Mouse (Mus musculus): ENCODE data around the gene Dennd1c. TPM values are rescaled to one million over a fixed set of nuclear protein-coding genes. Genes with fewer than 3 reads are reported as not detected.

Gene Dennd1c
- total RNA-seq, 2 experiments from 2014 or later: 1.8 to 33.4 TPM

- ATAC-seq (replicated peaks; ENCODE audit: low FRiP score, low TSS enrichment, poor library complexity, severe bottlenecking): no peak
These were observed 19.3 kb downstream of the Dennd1c start, which contains the start of gene Crb3 for GRCm38 (mm10) chr17:57058891-57059485. TSS of gene Crb3 (plus strand) at chr17:57059105.

GRCm38 (mm10) chr17:57056246-57056645 lies 22.1 kb downstream of the Dennd1c start:
- no peak for ATAC-seq (replicated peaks; ENCODE audit: low FRiP score, low TSS enrichment, poor library complexity, severe bottlenecking)

DNA sequence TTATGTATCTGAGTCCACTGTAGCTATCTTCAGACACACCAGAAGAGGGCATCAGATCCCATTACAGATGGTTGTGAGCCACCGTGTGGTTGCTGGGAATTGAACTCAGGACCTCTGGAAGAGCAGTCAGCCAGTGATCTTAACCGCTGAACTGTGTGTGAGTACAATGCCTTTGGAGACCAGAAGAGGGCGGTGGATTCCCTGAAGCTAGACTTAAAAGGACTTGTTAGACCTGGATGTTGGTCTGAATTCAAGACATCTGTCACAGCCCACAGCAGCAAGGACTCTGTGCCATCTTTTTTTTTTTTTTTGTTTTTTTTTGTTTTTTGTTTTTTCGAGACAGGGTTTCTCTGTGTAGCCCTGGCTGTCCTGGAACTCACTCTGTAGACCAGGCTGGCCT lies 26.6 kb downstream of the Dennd1c start:
- peak; percentile 67; the same call in 1 of the 2 replicates for ATAC-seq (replicated peaks; ENCODE audit: low FRiP score, low TSS enrichment, poor library complexity, severe bottlenecking)

DNA sequence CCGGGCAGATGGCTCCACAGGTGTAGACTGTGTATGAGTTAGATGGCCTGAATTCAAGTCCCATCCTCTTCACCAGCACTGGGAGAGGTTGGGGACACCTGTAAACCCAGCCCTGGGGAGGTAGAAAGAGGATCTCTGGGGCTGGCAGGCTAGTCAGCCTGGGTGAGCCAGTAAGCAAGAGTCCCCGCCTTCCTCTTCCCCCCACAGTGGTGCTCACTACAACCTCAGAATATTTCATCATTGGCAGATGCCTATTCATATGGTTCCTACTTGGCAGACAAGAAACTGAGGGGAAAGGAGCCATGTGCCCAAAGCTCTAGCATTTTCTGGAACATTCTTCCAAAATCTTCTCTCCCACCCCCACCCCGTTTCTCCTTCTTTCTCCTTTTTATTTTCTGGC lies 29.5 kb downstream of the Dennd1c start:
- ATAC-seq (replicated peaks; ENCODE audit: low FRiP score, low TSS enrichment, poor library complexity, severe bottlenecking): no peak

DNA sequence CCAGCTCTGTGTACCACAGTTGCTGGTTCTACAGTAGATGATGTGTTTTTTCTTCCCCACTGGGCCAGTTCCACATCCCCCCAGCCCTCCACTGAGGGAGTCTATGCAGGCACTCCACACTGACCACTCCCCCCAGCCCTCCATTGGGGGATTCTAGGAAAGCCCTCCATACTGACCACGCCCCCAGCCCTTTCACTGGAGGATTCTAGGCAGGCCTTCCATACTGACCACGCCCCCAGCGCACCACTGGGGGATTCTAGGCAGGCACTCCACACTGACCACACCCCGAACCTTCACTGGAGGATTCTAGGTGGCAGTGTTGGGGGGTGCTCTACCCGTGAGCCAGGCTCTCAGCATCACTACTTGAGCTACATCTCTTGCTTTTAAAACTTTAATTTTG lies 30.9 kb downstream of the Dennd1c start:
- peak; percentile 55 for ATAC-seq (replicated peaks; ENCODE audit: low FRiP score, low TSS enrichment, poor library complexity, severe bottlenecking)

- ATAC-seq (replicated peaks; ENCODE audit: low FRiP score, low TSS enrichment, poor library complexity, severe bottlenecking): no peak
These were observed 36.8 kb downstream of the Dennd1c start, which contains the start of gene Slc25a41 for GRCm38 (mm10) chr17:57041554-57041953. TSS of gene Slc25a41 (minus strand) at chr17:57041654.

- ATAC-seq (replicated peaks; ENCODE audit: low FRiP score, low TSS enrichment, poor library complexity, severe bottlenecking): no peak
These were observed 39.3 kb downstream of the Dennd1c start for GRCm38 (mm10) chr17:57038978-57039377.

- ATAC-seq (replicated peaks; ENCODE audit: low FRiP score, low TSS enrichment, poor library complexity, severe bottlenecking): no peak
These were observed 45.5 kb downstream of the Dennd1c start for GRCm38 (mm10) chr17:57032854-57033253.

DNA sequence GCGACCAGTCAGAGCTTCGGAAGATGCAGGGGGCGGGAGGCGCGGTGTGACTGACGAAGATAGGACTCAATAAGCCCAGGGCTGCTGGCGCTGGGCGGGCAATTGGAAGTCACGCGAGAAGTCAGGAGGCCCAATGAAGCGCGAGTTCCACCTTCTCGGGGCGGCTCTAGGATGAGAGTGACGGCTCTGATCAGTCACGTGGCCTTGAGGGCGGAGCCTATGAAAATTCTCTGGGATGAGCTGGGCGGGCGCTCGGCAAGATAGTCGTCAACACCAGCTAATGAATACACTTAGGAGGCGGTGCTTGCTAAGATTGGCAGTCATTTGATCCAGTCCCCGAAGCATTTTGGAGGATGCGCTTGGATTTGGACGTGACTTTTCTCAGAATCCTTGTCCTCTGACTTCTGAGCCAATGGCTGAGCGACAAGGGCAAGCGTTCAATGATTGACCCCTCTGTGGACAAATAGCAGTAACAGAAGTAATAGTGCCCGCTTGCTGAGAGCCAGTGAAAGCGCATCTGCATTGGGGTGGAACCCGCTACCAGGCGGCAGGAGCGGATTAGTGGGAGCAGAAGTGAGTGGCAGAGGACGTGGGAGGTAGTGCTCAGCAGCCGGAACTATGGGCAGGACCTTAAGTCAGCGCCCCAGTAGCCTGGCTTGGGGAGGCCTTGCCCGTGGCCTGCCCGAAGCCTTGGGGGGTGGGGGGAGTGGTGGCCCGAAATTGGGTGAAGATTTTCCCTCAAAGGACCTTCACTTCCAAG lies 46.5 kb downstream of the Dennd1c start:
- peak; percentile 86 for ATAC-seq (replicated peaks; ENCODE audit: low FRiP score, low TSS enrichment, poor library complexity, severe bottlenecking)

DNA sequence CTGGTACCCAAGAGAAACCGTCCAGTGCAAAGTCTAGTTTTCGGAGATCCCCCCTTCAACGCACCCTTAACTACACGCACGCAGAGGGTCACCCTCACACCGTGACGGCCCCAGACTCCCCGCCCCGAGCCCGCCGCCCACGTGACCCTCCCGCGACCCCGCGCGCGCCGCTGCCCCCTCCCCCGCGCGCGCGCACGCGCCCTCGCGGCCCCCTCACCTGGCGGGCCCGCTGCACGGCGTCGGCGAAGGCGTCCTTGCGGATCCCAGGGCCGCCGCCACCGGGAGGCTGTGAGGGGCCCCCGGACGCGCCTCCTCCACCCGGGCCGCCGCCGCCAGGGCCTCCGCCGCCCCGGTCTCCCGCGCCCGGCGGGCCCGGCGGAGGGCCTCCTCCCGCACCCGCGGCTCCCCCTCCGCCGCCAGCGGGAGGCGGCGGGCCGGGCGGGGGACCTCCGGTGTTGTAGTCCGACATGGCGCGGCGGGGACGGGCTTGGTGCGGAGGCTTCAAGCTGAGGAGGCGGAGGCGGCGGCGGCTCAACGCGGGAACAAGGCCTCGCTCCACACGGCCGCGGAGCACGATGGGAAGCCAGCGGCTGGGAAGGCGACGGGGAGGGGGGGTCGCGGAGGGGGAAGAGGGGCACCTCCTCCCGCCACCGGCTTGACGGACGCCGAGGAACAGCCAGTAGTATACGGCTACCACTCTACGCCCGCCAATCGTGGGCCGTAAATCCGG lies 47.2 kb downstream of the Dennd1c start, which contains the start of gene Khsrp:
TSS of gene Khsrp (minus strand) at position 592 of the 730 bp plus-strand sequence.
- no peak for ATAC-seq (replicated peaks; ENCODE audit: low FRiP score, low TSS enrichment, poor library complexity, severe bottlenecking)

DNA sequence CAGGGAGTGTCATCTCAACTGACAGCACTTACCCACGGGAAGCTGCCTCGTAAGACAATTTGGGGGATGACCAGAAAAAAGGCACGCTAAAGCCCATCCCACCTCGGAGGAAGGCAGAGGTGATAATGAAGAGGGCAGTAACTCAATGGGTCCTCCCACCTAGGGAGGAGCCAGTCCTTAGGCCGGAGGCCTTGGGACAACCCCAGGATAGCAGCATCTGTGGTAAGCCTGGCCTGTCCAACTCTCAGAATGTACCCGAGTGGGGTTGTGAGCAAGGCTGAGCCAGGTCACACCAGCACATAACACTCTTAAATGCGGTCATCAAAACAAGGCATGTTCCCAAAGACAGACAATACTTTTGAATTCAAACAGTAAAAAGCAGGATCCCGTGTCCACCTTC lies 48.6 kb downstream of the Dennd1c start:
- ATAC-seq (replicated peaks; ENCODE audit: low FRiP score, low TSS enrichment, poor library complexity, severe bottlenecking): peak; percentile 28

- ATAC-seq (replicated peaks; ENCODE audit: low FRiP score, low TSS enrichment, poor library complexity, severe bottlenecking): 0 out of 2 replicates have a peak, but pooled peaks have one; percentile 11
These were observed 50.8 kb downstream of the Dennd1c start for GRCm38 (mm10) chr17:57027471-57027870.

GRCm38 (mm10) chr17:57020960-57021359 lies 57.4 kb downstream of the Dennd1c start:
- peak; percentile 52 for ATAC-seq (replicated peaks; ENCODE audit: low FRiP score, low TSS enrichment, poor library complexity, severe bottlenecking)

DNA sequence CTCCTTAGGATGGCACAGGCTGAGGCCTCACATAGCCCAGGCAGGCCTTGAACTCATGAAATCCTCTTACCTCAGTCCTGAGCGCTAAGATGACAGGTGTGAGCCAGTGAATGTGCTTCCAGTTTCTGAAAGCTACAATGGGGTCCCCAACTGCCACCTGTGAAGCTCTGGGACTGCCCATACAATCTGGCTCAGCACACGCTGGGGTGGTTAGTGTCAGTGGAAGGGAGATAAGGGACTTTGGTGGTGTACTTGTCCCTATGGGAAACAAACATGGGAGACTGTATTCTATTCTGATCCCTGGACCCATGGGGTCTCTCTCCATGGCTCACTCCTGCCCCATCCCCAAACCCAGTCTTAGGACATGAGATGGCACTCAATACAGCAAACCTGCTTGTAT lies 58.6 kb downstream of the Dennd1c start:
- peak; percentile 76 for ATAC-seq (replicated peaks; ENCODE audit: low FRiP score, low TSS enrichment, poor library complexity, severe bottlenecking)

Other genes starting within 250 kb of the Dennd1c start
- 23.0 and 29.3 TPM in 2 replicates for gene Rfx2, start 247.5 kb downstream of the Dennd1c start, total RNA-seq (2014; fragmentation: Nextera tagmentation)
- 4.7 and 10.5 TPM in 2 replicates for gene Rfx2, start 247.5 kb downstream of the Dennd1c start, total RNA-seq (2017)
- not detected in 2 replicates for gene Acsbg2, start 204.1 kb downstream of the Dennd1c start, total RNA-seq (2014; fragmentation: Nextera tagmentation)
- not detected in 2 replicates for gene Acsbg2, start 204.1 kb downstream of the Dennd1c start, total RNA-seq (2017)
- gene 1700061G19Rik, start 203.0 kb downstream of the Dennd1c start, total RNA-seq (2014; fragmentation: Nextera tagmentation): not detected in 2 replicates
- not detected in 2 replicates for gene 1700061G19Rik, start 203.0 kb downstream of the Dennd1c start, total RNA-seq (2017)
- gene Mllt1, start 143.1 kb downstream of the Dennd1c start, total RNA-seq (2014; fragmentation: Nextera tagmentation): 24.1 and 33.2 TPM in 2 replicates
- gene Mllt1, start 143.1 kb downstream of the Dennd1c start, total RNA-seq (2017): 12.2 and 17.3 TPM in 2 replicates
- not detected in 2 replicates for gene Acer1, start 96.4 kb downstream of the Dennd1c start, total RNA-seq (2014; fragmentation: Nextera tagmentation)
- not detected in 2 replicates for gene Acer1, start 96.4 kb downstream of the Dennd1c start, total RNA-seq (2017)
- gene Clpp, start 88.2 kb downstream of the Dennd1c start, total RNA-seq (2014; fragmentation: Nextera tagmentation): 89.2 and 116 TPM in 2 replicates
- gene Clpp, start 88.2 kb downstream of the Dennd1c start, total RNA-seq (2017): 83.2 and 135 TPM in 2 replicates
- 25.2 and 26.4 TPM in 2 replicates for gene Alkbh7, start 81.2 kb downstream of the Dennd1c start, total RNA-seq (2014; fragmentation: Nextera tagmentation)
- 19.1 and 25.8 TPM in 2 replicates for gene Alkbh7, start 81.2 kb downstream of the Dennd1c start, total RNA-seq (2017)
- gene Pspn, start 78.5 kb downstream of the Dennd1c start, total RNA-seq (2014; fragmentation: Nextera tagmentation): not detected in 2 replicates
- gene Pspn, start 78.5 kb downstream of the Dennd1c start, total RNA-seq (2017): 4.6 TPM in 1 of 2 replicates, not detected in the other
- gene Gtf2f1, start 67.2 kb downstream of the Dennd1c start, total RNA-seq (2014; fragmentation: Nextera tagmentation): 112 and 139 TPM in 2 replicates
- 214 and 264 TPM in 2 replicates for gene Gtf2f1, start 67.2 kb downstream of the Dennd1c start, total RNA-seq (2017)
- not detected in 2 replicates for gene Gm17949, start 67.0 kb downstream of the Dennd1c start, total RNA-seq (2014; fragmentation: Nextera tagmentation)
- gene Gm17949, start 67.0 kb downstream of the Dennd1c start, total RNA-seq (2017): not detected in 2 replicates
- gene Khsrp, start 47.0 kb downstream of the Dennd1c start, total RNA-seq (2014; fragmentation: Nextera tagmentation): 211 and 252 TPM in 2 replicates
- 92.4 and 128 TPM in 2 replicates for gene Khsrp, start 47.0 kb downstream of the Dennd1c start, total RNA-seq (2017)
- not detected in 2 replicates for gene Slc25a41, start 36.9 kb downstream of the Dennd1c start, total RNA-seq (2014; fragmentation: Nextera tagmentation)
- gene Slc25a41, start 36.9 kb downstream of the Dennd1c start, total RNA-seq (2017): 0.91 TPM in 1 of 2 replicates, not detected in the other
- gene Crb3, start 19.4 kb downstream of the Dennd1c start, total RNA-seq (2014; fragmentation: Nextera tagmentation): not detected in 2 replicates
- gene Crb3, start 19.4 kb downstream of the Dennd1c start, total RNA-seq (2017): not detected in 2 replicates
- gene Slc25a23, start 18.7 kb downstream of the Dennd1c start, total RNA-seq (2014; fragmentation: Nextera tagmentation): 17.9 and 21.2 TPM in 2 replicates
- 3.0 and 6.2 TPM in 2 replicates for gene Slc25a23, start 18.7 kb downstream of the Dennd1c start, total RNA-seq (2017)
- gene Tubb4a, start 9.3 kb upstream of the Dennd1c start, total RNA-seq (2014; fragmentation: Nextera tagmentation): not detected in 2 replicates
- gene Tubb4a, start 9.3 kb upstream of the Dennd1c start, total RNA-seq (2017): 0.08 TPM in 1 of 2 replicates, not detected in the other
- gene Tnfsf9, start 26.8 kb upstream of the Dennd1c start, total RNA-seq (2014; fragmentation: Nextera tagmentation): not detected in 2 replicates
- gene Tnfsf9, start 26.8 kb upstream of the Dennd1c start, total RNA-seq (2017): not detected in 2 replicates
- gene Cd70, start 71.3 kb upstream of the Dennd1c start, total RNA-seq (2014; fragmentation: Nextera tagmentation): not detected in 2 replicates
- gene Cd70, start 71.3 kb upstream of the Dennd1c start, total RNA-seq (2017): not detected in 2 replicates
- gene Tnfsf14, start 115.7 kb upstream of the Dennd1c start, total RNA-seq (2014; fragmentation: Nextera tagmentation): 1.0 and 1.2 TPM in 2 replicates
- gene Tnfsf14, start 115.7 kb upstream of the Dennd1c start, total RNA-seq (2017): 0.99 and 1.6 TPM in 2 replicates
- 8.9 TPM in 1 of 2 replicates, not detected in the other for gene C3, start 149.6 kb upstream of the Dennd1c start, total RNA-seq (2014; fragmentation: Nextera tagmentation)
- 1.7 and 7.1 TPM in 2 replicates for gene C3, start 149.6 kb upstream of the Dennd1c start, total RNA-seq (2017)
- 18.7 and 23.9 TPM in 2 replicates for gene Gpr108, start 169.9 kb upstream of the Dennd1c start, total RNA-seq (2014; fragmentation: Nextera tagmentation)
- 6.2 and 10.6 TPM in 2 replicates for gene Gpr108, start 169.9 kb upstream of the Dennd1c start, total RNA-seq (2017)
- gene Trip10, start 170.9 kb upstream of the Dennd1c start, total RNA-seq (2014; fragmentation: Nextera tagmentation): 3.9 and 4.5 TPM in 2 replicates
- 8.3 and 10.0 TPM in 2 replicates for gene Trip10, start 170.9 kb upstream of the Dennd1c start, total RNA-seq (2017)
- 39.2 and 44.7 TPM in 2 replicates for gene Vav1, start 200.6 kb upstream of the Dennd1c start, total RNA-seq (2014; fragmentation: Nextera tagmentation)
- gene Vav1, start 200.6 kb upstream of the Dennd1c start, total RNA-seq (2017): 86.4 and 126 TPM in 2 replicates